Comparison of ENCODE assay signal across 26 mouse cellular contexts in genomic region chr1:179728661-179729060, GRCm38 (mm10). TPM values are rescaled to one million over a fixed set of nuclear protein-coding genes. Genes with fewer than 3 reads are reported as not detected.
A peak's percentile ranks its signal among the peaks of the same experiment; 100 is the strongest.
DNase-seq lines count a peak whose midpoint lies in the region; ATAC-seq and TF ChIP-seq lines count a peak whose summit lies in the region.
"Had no signal": no experiment of that assay in that cellular context is flagged by ENCODE, and none has a peak within 500 bp of the region (broad histone marks: within the 10 kb centered on the region; RNA-seq: fewer than 3 reads in every experiment).

No protein-coding gene starts in this region.

- no peak for ATAC-seq in kidney, postnatal 0 days (replicated peaks; ENCODE audit: low FRiP score, low read depth)
- ATAC-seq: activated CD4-positive, CD25-positive, alpha-beta regulatory T cell, adult 4 months; forebrain, embryonic 13.5 days; forebrain, embryonic 16.5 days had no signal

- no peaks in the 10 kb centered on the region for H3K27me3 ChIP-seq in kidney, postnatal 0 days (ENCODE audit: insufficient read depth, low read length)
- H3K27me3 ChIP-seq in kidney, adult 2 months (replicated peaks; ENCODE audit: control insufficient read depth, insufficient read depth, low read length), result no peaks in the 10 kb centered on the region
- H3K27me3 ChIP-seq in testis, adult 2 months (ENCODE audit: control insufficient read depth, insufficient read depth, low read length), result no peaks in the 10 kb centered on the region
- no peaks in the 10 kb centered on the region for H3K27me3 ChIP-seq in midbrain, embryonic 10.5 days (ENCODE audit: low read depth, poor library complexity, severe bottlenecking)
- H3K27me3 ChIP-seq: embryonic facial prominence, embryonic 13.5 days; forebrain, embryonic 13.5 days; hindbrain, embryonic 12.5 days; hindbrain, embryonic 15.5 days had no signal

- no peaks in the 10 kb centered on the region for H3K9me3 ChIP-seq in kidney, postnatal 0 days (replicated peaks; ENCODE audit: low read length)
- H3K9me3 ChIP-seq in midbrain, embryonic 10.5 days (replicated peaks), result no peaks in the 10 kb centered on the region
- H3K9me3 ChIP-seq: embryonic facial prominence, embryonic 10.5 days; embryonic facial prominence, embryonic 13.5 days; forebrain, embryonic 13.5 days; heart, embryonic 10.5 days; hindbrain, embryonic 12.5 days; hindbrain, embryonic 15.5 days had no signal

- no peak overlapping the region for H3K27ac ChIP-seq in kidney, postnatal 0 days
- no peak overlapping the region for H3K27ac ChIP-seq in kidney, adult 2 months (ENCODE audit: insufficient read depth, low read depth, low read length)
- no peak overlapping the region for H3K27ac ChIP-seq in testis, adult 2 months (ENCODE audit: control insufficient read depth, insufficient read depth, low read depth, low read length)
- no peak overlapping the region for H3K27ac ChIP-seq in midbrain, embryonic 10.5 days (replicated peaks)
- H3K27ac ChIP-seq: embryonic facial prominence, embryonic 10.5 days; embryonic facial prominence, embryonic 13.5 days; forebrain, embryonic 13.5 days; heart, adult 2 months; heart, embryonic 10.5 days; hindbrain, embryonic 12.5 days; hindbrain, embryonic 15.5 days had no signal

- H3K4me3 ChIP-seq in kidney, postnatal 0 days (replicated peaks; ENCODE audit: low read depth, low read length), result no peak overlapping the region
- no peak overlapping the region for H3K4me3 ChIP-seq in kidney, adult 2 months (ENCODE audit: insufficient read depth, low read depth, low read length)
- no peak overlapping the region for H3K4me3 ChIP-seq in testis, adult 2 months (ENCODE audit: control insufficient read depth, low read depth, low read length)
- no peak overlapping the region for H3K4me3 ChIP-seq in midbrain, embryonic 10.5 days
- H3K4me3 ChIP-seq: embryonic facial prominence, embryonic 10.5 days; embryonic facial prominence, embryonic 13.5 days; erythroblast, embryonic 14.5 days; forebrain, embryonic 13.5 days; heart, adult 2 months; heart, embryonic 10.5 days; hindbrain, embryonic 12.5 days; hindbrain, embryonic 15.5 days had no signal

- no peak for DNase-seq in kidney, postnatal 0 days (ENCODE audit: low spot score)
- no peak for DNase-seq in kidney, adult 2 months
- no peak for DNase-seq in testis, postnatal 14 days (ENCODE audit: low spot score)
- peak; percentile 68 for DNase-seq in R1 (ENCODE audit: low read depth, low spot score)
- no peak for DNase-seq in midbrain, embryonic 10.5 days (ENCODE audit: low spot score)
- DNase-seq in left cerebral cortex, adult 9 months (ENCODE audit: low spot score in 2 of 2), result no peak
- DNase-seq: adrenal gland, adult 8-10 months; adrenal gland, postnatal 25 days; cerebellum, adult 11-12 months; cerebellum, adult 8-10 months; cerebellum, postnatal 10 days; cerebellum, postnatal 36 days; embryo, embryonic 11 days; gastrocnemius, postnatal 10 days; gastrocnemius, postnatal 36 days; heart, adult 2 months had no signal

- no peak overlapping the region for H3K9ac ChIP-seq in kidney, postnatal 0 days (ENCODE audit: low read depth, low read length)
- H3K9ac ChIP-seq: embryonic facial prominence, embryonic 13.5 days; forebrain, embryonic 13.5 days; hindbrain, embryonic 12.5 days; hindbrain, embryonic 15.5 days had no signal

- H3K4me1 ChIP-seq in kidney, postnatal 0 days (replicated peaks; ENCODE audit: insufficient read depth, low read length), result no peaks in the 10 kb centered on the region
- no peaks in the 10 kb centered on the region for H3K4me1 ChIP-seq in kidney, adult 2 months (ENCODE audit: control insufficient read depth, insufficient read depth, low read length)
- no peaks in the 10 kb centered on the region; the same call in 1 of the 2 replicates for H3K4me1 ChIP-seq in testis, adult 2 months (ENCODE audit: control insufficient read depth, insufficient read depth, low read length)
- H3K4me1 ChIP-seq in midbrain, embryonic 10.5 days, result no peaks in the 10 kb centered on the region
- H3K4me1 ChIP-seq: embryonic facial prominence, embryonic 10.5 days; embryonic facial prominence, embryonic 13.5 days; forebrain, embryonic 13.5 days; heart, embryonic 10.5 days; hindbrain, embryonic 12.5 days; hindbrain, embryonic 15.5 days had no signal

- 88% methylated on average over 10 of the region's 10 CpGs for WGBS in kidney, postnatal 0 days
- WGBS in kidney, adult 2 months, result 89% methylated on average over 10 of the region's 10 CpGs
- WGBS in midbrain, embryonic 10.5 days, result 88% methylated on average over 10 of the region's 10 CpGs

- TF ChIP-seq POLR2A in kidney, adult 2 months (IDR thresholded peaks at IDR 0.05; ENCODE audit: low read depth, low read length), result no peak
- TF ChIP-seq POLR2A in testis, adult 2 months (IDR thresholded peaks at IDR 0.05; ENCODE audit: control insufficient read depth, low read depth, low read length), result no peak

- 0 out of 2 replicates have a peak, but pooled peaks have one; percentile 15 for TF ChIP-seq CTCF in kidney, postnatal 0 days (IDR thresholded peaks at IDR 0.05; ENCODE audit: low read depth)
- TF ChIP-seq CTCF in kidney, adult 2 months (conservative IDR thresholded peaks at IDR 0.05; ENCODE audit: insufficient read depth, insufficient read length, low read depth, low read length), result no peak
- TF ChIP-seq CTCF in testis, adult 2 months (IDR thresholded peaks at IDR 0.05; ENCODE audit: control insufficient read depth, insufficient read depth, insufficient replicate concordance, low read depth, low read length), result peak; percentile 67; the same call in 1 of the 2 replicates

- no peaks in the 10 kb centered on the region for H3K36me3 ChIP-seq in kidney, postnatal 0 days (ENCODE audit: insufficient read depth, low read length)
- no peaks in the 10 kb centered on the region for H3K36me3 ChIP-seq in kidney, adult 2 months (ENCODE audit: control insufficient read depth, insufficient read depth, low read length)
- H3K36me3 ChIP-seq in testis, adult 2 months (ENCODE audit: control insufficient read depth, insufficient read depth, low read length), result no peaks in the 10 kb centered on the region
- H3K36me3 ChIP-seq in midbrain, embryonic 10.5 days, result no peaks in the 10 kb centered on the region
- H3K36me3 ChIP-seq: embryonic facial prominence, embryonic 10.5 days; embryonic facial prominence, embryonic 13.5 days; heart, embryonic 10.5 days; hindbrain, embryonic 12.5 days; hindbrain, embryonic 15.5 days had no signal

- H3K4me2 ChIP-seq in kidney, postnatal 0 days (ENCODE audit: low read length), result no peak overlapping the region
- H3K4me2 ChIP-seq: embryonic facial prominence, embryonic 13.5 days; forebrain, embryonic 13.5 days; hindbrain, embryonic 12.5 days; hindbrain, embryonic 15.5 days had no signal

RNA-seq across cellular contexts. Expression of gene Kif28, which starts 16.4 kb away (rescaled TPM):
- polyA plus RNA-seq in kidney, postnatal 0 days (2015; fragmentation: Nextera tagmentation; extraction: Ambion mirVana), result not detected in 2 replicates
- not detected in 2 replicates for polyA plus RNA-seq in kidney, adult 2 months (2012; rRNA removed)
- polyA plus RNA-seq in testis, adult 2 months (2012; rRNA removed), result 0.07 and 0.34 TPM in 2 replicates
- 0.05 TPM in 1 of 2 replicates, not detected in the other for polyA plus RNA-seq in midbrain, embryonic 10.5 days (2016; fragmentation: Nextera tagmentation; extraction: Ambion mirVana)
- polyA plus RNA-seq: activated CD4-positive, CD25-positive, alpha-beta regulatory T cell, adult 4 months; embryonic facial prominence, embryonic 13.5 days; erythroblast, embryonic 14.5 days; forebrain, embryonic 13.5 days; forebrain, embryonic 16.5 days; hindbrain, embryonic 12.5 days had no signal
